Mouse (Mus musculus) thymus, postnatal 4 days (tissue): ENCODE measurements at regions not wholly inside any gene's neighbourhood (a gene's known extent, or its start where the extent isn't known, plus 50 kb on each side); places are given as distances from the start of the nearest gene placed in this dataset.

ENCODE experiments used
- DNase-seq: peaks from one replicate; pipeline ENCODE4 v3.0.0; 2021

DNA sequence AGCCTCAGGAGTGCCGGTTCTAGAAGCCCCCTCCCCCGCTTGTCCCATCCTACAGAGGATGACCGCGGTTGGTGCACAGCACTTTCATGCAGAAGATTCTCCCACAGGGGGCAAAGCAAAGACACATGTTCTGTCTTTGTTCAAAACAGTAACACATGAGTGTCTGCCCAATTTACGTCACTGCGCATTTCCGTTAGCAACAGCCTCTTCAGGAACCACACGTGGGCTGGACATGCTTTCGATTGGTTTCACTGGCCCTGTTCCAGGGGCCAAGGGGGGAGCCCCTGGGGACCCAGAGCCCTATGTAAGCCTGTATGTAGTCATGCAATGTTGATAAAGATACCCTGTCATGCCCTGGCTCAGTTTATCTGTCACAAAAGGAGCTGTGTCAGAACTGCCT lies 116.2 kb upstream of the Twist2 start:
- DNase-seq = no peak

DNA sequence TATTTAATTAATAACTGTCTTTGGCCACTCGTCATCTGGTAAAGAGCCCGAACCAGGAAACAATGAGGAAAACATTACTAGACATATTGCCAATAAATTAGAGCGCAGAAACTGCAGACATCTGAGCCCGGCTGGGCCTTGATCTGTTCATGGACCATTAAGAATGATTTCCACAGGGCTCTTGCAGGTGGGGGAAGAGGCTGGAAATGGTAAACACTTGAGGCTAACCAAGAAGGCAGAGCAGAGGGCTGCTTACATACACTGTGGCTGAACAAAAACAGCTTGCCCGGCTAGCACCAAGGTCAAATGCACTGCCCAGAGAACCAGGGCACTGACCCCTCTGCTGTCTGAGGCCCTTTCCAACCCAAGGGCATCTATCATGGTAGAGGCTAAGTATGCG lies 115.5 kb upstream of the Twist2 start:
- no peak for DNase-seq

DNA sequence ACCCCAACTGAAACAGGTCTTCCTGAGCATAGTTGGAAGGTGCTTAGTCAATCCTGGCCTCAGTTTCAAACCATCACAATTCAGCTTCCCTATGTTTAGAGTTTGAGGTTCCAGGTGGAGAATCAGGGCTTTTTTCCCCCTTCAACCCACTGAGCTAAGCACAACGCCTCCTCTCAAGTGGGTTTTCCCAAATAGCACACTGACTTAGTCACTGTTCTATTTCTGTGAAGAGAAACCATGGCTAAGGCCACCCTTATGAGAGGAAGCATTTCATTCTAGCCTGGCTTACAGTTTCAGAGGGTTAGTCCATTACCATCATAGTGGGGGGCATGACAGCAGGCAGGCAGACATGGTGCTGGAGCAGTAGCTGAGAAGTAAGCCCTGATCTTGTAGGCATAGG lies 109.7 kb upstream of the Twist2 start:
- no peak for DNase-seq

DNA sequence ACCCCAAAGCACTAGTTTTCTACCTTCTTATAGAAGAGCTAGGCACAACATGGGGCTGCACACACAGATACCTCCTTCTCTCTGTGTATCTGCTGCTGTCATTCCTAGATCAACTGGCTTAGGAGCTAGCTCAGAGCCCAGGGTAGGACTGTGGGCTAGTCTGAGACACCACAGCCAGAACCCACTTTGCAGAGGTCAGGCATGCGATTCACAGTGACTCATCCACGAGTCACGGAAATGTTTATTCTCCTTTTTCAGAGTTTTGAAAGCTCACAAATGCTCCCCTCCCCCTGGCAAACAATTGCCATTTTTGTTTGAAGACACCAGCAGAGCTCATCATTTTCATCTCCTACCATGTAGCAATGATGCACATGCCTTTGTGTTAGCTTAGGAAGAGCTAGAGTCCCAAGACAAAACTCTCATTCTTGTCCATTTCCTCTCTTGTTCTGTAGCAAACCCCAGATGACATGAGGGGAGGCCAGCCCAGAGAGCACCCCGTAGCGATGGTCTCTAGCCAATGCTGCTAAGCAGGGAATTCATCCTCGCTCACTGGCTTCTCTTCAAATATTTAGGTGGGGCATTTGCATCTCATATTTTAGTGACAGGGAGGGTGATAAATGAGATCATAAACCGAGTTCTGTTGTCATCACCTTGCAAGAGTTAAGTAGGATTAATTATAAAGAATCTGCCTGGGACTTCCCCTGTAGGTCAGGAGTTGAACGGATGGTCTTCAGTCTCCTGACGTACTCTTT lies 108.4 kb upstream of the Twist2 start:
- DNase-seq = no peak

DNA sequence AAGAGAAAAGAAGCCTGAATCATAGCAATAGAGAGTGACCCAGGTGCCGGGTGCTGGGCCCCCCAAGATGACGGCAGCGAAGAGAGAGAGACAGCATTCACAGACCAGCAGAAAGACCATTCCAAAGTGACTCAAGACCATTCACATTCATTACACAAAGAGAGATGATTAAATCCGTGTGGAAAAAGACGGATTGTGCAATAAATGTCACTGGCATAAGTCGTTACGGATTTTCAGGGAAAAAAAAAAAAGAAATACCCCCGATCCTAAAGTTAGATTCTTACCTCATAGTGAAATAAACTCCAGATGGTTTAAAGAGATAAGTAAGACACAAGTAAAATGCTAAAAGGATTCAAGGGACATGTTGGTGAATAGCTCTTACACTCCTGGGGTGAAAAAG lies 104.2 kb upstream of the Twist2 start:
- no peak for DNase-seq

DNA sequence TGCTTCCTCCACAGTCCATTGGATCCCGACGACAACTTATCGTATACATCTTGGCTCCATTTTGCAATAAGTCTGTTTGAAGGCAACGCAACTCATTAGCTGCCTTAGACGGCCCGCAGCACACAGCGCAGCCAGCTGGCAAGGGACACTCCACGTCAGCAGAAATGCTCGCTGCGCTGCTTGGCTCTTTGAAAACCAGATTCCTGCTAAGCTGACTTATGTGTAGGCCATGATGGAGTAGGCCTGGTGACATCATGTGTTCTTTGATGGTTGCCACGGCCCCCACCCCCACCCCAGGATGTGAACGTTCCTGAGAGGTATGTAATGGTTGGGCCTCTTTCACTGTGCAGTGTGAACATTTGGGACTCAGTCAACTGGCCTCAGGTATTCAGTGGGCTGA lies 99.8 kb upstream of the Twist2 start:
- DNase-seq = no peak

DNA sequence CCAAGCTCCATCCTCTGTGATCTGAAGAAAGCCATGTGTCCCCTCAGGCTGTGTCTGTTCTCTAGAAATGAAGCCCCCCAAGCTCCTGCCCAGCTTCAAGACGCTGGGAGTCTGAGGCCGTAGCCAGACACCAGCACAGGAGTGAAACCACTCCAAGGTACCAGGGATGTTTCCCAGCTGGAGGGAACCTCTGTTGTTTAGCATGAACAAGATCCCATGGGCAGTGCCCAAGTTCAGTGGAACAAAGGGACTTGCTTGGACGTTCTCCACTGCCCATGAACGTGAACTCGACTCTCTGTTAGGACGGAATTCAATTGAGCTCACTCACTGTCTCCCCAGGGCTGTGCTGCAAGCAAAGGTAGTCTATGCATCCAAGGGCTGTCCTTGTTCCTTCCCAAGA lies 99.2 kb upstream of the Twist2 start:
- DNase-seq = no peak

DNA sequence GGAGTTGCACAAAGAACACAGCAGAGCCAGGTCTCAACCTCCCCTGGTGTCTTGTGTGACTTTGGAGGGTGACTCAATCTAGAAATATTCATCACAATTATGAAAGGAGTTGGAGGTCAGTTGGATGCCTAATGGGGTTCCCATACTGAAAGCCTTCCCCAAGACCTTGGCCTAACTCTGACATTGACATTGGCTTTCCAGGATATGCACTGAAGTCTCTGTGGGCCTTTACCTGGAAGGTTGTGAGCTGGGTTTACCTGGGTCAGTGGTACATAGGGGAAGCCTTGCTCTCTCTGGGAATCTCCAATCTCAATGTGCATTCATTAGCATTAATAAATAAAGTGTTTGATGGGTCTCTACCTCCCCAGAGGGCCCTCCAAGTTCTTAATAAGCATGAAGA lies 98.5 kb upstream of the Twist2 start:
- no peak for DNase-seq

DNA sequence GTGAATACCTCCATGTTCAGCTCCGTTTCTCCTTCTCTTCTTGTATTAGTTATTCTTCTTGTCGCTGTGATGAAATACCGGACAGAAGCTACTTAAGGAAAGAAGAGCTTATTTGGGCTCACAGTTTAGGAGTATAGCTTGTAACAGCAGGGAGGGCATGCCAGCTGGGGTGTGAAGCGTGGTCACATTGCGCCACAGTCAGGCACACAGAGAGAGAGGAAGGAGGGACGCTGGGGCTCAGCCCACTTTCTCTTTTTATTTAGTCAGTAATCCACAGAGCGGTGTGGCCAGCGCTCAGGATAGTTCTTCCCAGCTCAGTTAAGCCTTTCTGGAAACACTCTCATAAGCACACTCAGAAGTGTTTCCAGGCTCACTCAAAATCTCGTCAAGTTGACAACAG lies 95.8 kb upstream of the Twist2 start:
- peak; percentile 32 for DNase-seq

DNA sequence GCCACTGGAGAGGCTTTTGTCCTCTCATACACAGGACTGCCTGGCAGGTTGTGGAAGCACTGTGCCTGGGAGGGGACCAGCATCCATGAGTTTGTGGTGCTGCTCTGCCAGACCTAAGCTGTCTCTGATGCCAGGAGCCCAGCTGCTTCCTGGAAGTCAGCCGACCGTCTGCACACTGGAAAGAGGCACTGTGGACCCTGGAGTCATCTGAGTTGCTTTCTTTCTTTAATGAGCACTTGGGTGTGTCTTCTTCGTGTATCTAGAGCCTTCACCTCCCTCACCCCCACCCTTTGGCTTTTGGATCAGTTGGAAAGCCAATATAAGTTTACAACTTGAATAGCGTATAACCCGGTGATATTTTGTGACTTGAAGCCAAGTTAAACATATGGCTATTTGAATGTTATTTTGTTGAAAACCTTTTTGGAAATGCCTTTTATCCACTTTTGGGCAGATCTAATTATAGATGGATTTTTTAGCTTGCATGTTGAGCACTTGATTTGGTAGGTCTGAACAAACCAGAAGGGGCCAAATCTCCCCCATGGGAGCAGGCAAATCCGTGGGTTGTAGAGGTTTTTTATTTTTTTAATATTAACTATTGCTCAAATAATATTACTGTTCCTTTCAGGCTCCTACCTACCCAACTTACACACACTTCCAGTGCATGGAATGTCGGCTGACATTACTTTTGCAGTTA lies 92.6 kb upstream of the Twist2 start:
- DNase-seq = no peak

DNA sequence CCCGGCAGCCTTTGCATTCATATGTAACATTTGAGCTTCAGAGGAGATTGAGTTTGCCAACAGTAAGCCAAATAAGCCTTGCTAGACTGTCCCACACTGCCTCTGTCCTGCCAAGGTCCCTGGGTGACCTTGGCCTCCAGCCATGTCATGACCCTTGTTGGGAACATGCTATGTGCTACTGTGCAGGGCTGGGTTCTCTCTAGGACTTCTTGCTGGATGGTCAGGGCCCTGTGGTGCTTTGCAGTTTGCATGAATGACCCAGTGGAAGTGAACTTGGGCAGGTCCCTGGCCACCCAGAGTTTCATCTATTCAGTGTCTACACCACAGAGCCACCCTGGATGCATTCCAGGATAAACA lies 92.0 kb upstream of the Twist2 start:
- DNase-seq = no peak

DNA sequence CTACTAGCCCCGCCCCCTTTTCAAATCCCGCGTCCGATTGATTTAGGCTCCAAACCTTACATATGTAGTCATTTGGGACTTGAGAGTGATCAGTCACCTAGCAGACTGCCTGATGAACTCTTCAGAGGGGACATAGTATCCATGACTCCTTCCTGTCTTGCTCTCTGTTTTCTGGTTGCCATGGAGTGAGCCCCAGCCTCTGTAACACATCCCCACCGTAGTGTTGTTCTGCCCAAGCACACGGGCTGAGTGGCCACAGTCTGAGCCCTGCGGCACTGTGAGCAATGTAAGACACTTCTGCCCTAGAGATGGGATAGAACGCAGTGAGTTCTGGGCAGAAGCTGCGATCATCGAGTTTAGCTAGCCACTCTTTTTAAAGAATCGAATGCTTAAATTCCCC lies 88.1 kb upstream of the Twist2 start:
- DNase-seq = peak; percentile 2

DNA sequence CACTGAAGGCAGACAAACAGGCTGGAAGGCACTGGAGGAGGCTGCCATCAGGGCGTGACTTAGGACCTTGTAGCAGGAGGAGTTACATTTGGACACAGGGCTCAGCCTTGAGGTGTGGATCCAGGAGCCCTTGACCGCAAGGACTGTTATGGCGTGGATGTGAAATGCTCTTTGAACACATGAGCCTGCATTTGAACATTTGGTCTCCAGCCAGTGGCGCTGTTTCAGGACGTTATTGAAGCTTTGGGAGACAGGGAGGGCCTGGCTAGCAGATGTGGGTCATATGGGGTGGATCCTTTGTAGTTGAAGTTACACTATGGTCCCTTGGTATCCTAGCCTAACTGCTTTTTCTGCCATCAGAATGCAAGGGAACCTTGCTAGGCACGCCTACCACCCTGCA lies 87.0 kb upstream of the Twist2 start:
- DNase-seq = peak; percentile 1

DNA sequence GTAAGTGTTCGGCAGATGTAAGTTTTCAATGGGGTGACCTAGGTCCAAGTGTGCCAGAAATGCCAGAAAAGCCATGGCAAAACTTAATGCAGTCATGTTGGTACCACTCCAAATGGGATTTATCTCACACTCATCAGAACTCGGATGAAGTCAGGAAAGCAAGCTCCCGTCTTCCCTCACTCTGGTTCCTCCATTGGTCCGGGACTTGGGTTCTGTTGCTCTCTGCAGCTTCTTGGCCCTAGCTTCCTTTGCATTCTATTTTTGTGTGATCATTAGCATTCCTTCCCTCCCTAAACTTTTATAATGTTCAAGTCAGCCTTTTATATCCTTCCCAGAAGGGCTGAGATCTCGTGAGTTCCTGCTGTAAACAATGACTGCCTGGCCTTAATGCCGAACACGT lies 85.9 kb upstream of the Twist2 start:
- peak; percentile 1 for DNase-seq

DNA sequence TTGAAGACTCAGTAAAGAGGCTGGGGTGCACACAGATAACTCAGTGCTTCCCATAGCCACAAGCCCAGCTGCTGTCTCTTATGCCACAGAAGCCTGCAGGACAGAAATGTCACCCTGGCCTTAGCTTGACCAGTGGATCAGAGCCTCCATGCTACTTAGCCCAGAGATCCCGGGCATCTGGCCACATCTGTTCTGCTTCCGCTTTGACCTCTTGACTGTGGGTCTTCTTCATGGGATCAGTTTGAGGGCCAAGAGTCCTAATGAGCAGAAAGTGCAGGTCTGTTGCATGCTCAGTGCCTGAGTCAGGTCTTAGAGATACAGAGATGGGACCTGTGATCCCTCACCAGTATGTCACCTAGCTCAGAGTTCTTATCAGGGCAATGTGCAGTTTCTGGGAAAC lies 85.5 kb upstream of the Twist2 start:
- peak; percentile 1 for DNase-seq

DNA sequence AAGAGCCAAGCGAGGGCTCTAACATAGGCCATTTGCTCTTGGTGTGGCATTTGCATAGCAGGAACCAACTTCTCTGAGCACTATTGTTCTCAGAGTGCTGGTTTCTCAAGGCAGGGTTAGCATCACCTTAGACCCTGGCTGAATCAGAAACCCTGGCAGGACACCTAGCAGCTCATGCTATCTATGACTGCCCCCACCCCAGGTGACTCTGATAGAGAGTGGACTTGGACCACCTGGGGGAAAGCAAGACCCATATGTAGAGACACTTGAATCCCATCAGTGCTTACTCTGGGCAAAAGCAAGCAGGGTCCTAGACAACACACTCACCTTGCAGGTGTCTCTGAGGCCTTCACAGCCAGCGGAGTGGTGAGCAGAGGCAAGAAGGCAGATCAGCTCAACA lies 84.4 kb upstream of the Twist2 start:
- no peak for DNase-seq

DNA sequence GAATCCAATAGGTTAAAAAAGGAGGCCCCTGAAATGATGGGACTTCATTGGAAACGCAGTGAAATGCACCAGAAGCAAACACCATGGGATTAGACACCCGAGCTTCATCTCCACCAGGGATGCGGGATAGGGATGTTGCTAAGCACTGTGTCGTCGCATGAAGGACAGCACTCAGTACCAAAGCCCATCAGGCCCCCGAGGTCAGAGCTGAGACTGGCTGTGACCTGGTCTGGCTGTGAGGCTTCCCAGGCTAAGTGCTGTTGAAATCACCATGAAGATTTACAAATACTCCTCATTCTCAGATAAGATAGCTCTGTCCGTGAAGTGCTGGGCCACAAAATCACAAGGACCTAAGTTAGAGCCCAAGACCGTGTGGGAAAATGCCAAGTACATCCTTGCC lies 83.3 kb upstream of the Twist2 start:
- peak; percentile 3 for DNase-seq

DNA sequence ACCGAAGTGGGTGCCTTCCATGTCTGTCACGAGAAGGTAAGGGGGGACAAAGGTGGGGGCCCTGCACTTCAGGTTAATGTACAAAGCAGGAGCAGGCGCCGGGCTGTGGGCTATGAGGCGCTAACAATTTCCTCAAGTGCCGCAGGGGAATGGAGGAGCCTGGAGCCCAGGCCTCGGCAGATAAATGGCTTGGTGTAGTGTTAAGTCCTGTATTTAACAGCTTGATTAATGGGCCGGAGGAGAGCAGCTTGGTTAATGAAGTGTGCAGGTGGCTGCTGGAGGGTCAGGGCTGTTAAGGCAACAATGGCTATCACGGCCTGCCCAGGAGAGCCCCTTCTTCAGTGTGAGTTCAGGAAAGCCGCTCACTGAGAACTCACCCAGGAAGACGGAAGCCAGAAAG lies 72.0 kb upstream of the Twist2 start:
- no peak for DNase-seq

DNA sequence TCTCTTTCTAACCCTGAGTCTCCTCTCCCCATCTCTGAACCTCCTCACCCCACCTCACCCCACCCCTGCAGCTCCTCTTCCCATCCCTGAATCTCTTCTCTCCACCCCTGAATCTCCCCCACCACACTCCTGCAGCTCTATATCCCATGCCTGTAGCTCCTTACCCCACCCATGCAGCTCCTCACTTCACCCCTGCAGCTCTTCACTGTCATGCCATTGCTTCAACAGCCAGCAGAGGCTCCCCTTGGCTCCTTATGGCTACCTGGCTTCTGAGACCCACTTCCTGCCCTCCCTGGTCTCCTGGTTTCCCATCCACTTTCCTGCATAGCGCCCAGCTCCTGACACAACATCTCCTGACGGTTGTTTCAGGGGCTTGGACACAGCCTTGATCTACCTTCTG lies 71.0 kb upstream of the Twist2 start:
- no peak for DNase-seq

DNA sequence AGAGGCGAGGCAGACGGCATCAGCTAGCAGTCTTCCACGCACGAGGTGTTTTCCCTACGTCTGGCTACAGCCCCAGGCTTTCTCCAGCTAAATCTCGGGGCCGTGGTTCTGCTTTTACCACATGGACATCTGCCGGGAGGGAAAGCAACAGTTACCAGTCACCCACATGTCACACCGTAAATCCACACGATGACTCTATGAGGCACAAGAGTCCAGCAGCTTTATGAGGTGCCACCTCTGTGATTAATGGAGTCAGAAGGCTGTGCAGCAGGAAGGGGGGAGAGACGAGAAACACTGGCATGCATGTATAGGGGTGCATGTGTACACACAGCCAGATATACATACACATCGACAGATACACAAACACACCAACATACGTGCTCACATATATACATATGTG lies 69.6 kb upstream of the Twist2 start:
- peak; percentile 2 for DNase-seq

DNA sequence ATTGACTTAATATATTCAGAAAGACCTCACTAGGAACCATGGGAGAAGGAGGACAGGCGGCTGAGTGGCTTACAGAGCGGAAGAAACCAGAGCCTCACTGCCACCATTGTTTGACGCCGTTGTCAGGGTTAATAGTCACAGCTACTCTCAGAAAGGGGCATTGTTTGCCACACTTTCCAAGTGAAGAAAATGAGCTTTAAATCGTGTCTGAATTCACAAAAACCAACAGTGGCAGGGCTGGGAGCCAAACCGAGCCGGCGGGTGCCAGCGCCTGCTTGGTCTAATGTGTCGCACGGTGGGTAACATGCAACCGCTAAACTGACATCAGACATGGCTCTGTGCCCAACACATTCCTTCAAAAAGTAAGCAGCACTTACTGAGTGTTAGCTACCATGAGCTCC lies 68.8 kb upstream of the Twist2 start:
- peak; percentile 4 for DNase-seq

DNA sequence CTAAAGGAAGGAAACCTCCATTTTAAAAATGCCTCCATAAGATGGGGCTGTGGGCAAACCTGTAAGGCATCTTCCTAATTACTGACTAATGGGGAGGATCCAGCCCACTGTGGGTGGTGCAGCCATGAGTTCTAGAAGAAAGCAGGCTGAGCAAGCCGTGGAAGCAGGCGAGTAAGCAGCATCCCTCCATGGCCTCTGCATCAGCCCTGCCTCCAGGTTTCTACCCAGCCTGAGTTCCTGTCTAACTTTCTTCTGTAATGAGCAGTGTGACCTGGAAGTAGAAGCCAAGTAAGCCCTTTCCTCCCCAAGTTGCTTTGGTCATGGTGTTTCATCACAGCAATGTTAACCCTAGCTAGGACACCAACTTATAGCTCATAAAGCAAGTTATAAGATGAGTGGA lies 66.5 kb upstream of the Twist2 start:
- no peak for DNase-seq

DNA sequence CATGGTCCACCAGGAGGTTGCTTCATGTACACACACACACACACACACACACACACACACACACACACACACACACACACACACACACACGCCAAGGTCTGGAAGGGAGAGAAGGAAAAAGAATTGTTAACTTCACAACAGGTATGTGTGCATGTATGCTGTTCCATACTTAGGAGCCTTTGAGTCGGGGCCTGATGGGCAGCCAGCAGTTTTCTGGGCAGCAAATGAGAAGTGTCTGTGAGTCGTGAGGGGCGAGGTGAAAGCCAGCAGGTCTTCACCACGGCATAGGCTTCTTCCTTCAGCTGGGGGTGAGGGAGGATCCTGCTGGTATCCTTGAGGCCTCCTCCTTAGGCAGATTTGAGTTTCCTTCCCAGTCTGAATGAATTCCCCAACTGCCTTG lies 65.8 kb upstream of the Twist2 start:
- peak; percentile 3 for DNase-seq

DNA sequence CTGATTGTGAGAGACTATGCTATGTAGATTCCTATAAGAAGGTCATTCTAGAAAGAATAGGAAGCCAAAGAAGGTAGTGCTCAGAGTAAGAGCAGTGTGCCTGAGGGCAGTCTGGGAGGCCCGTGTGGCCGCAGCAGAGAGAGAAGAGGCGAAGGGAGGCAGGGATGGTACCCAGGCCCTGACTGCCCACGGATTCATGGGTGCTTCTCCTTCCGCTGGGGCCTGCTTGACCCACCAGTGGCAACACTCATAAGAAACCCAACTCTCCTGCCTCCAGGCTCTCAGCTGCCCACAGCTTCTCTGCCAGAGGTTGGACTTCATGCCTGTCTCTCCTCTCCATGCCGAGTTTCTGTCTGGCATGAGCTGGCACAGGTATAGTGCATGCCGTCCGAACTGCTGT lies 60.6 kb upstream of the Twist2 start:
- DNase-seq = no peak

DNA sequence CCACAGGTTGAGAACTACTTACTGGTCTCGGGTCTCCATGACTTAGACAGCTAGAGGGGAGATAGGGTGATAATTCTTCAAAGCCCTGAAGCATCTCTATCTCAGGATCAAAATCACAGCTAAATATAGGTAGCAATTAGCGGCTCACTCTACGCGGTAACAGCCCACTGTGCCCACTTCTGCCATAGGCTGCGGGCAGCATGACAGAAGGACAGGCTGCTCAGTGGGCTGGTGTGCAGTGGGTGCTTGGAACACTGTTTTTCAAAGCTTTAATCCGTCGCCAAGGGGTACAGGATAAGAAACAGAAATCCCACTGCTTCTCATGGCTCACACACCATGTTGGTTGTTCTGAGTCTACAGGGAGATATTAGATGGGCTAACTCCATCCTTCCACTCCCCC lies 59.2 kb upstream of the Twist2 start:
- DNase-seq = no peak
